Mouse (Mus musculus): ENCODE results near the gene Dnaaf3. TPM values are rescaled to one million over a fixed set of nuclear protein-coding genes. Genes with fewer than 3 reads are reported as not detected.

The Dnaaf3 gene
- polyA plus RNA-seq, 1 experiment = not detected

GRCm38 (mm10) chr7:4523205-4524130 lies 8.8 kb downstream of the Dnaaf3 start:
- WGBS = 92% methylated on average over 33 of the region's 33 CpGs
- Histone ChIP-seq H3K27ac (ENCODE audit: insufficient read depth, low read depth, low read length) (no peak overlapping the region), H3K4me3 (ENCODE audit: insufficient read depth, low read depth, low read length) (no peak overlapping the region), H3K4me1 (ENCODE audit: control insufficient read depth, insufficient read depth, low read length) (peaks cover 13% of the 10 kb centered on the region)
- TF ChIP-seq POLR2A (IDR thresholded peaks at IDR 0.05; ENCODE audit: insufficient read depth, low read depth, low read length) = no peak
- no peak for TF ChIP-seq CTCF (IDR thresholded peaks at IDR 0.05; ENCODE audit: insufficient read depth, low read depth, low read length)

GRCm38 (mm10) chr7:4522292-4522691 lies 10.0 kb downstream of the Dnaaf3 start:
- H3K4me1 ChIP-seq (ENCODE audit: control insufficient read depth, insufficient read depth, low read length) = peaks cover 13% of the 10 kb centered on the region
- no peak overlapping the region for H3K27ac ChIP-seq (ENCODE audit: insufficient read depth, low read depth, low read length)
- TF ChIP-seq POLR2A (IDR thresholded peaks at IDR 0.05; ENCODE audit: insufficient read depth, low read depth, low read length) = no peak
- no peak for TF ChIP-seq CTCF (IDR thresholded peaks at IDR 0.05; ENCODE audit: insufficient read depth, low read depth, low read length)
- WGBS = 83% methylated on average over 6 of the region's 6 CpGs
- no peak overlapping the region for H3K4me3 ChIP-seq (ENCODE audit: insufficient read depth, low read depth, low read length)

GRCm38 (mm10) chr7:4521231-4522003 lies 10.8 kb downstream of the Dnaaf3 start:
- WGBS = 44% methylated on average over 32 of the region's 32 CpGs
- Histone ChIP-seq H3K27ac (ENCODE audit: insufficient read depth, low read depth, low read length) (no peak overlapping the region), H3K4me1 (ENCODE audit: control insufficient read depth, insufficient read depth, low read length) (peaks cover 11% of the 10 kb centered on the region), H3K4me3 (ENCODE audit: insufficient read depth, low read depth, low read length) (0 out of 2 replicates have a peak overlapping the region, but pooled peaks have one; percentile 10)
- TF ChIP-seq CTCF (IDR thresholded peaks at IDR 0.05; ENCODE audit: insufficient read depth, low read depth, low read length) = no peak
- no peak for TF ChIP-seq POLR2A (IDR thresholded peaks at IDR 0.05; ENCODE audit: insufficient read depth, low read depth, low read length)

- Histone ChIP-seq H3K27ac (ENCODE audit: insufficient read depth, low read depth, low read length) (no peak overlapping the region), H3K4me1 (ENCODE audit: control insufficient read depth, insufficient read depth, low read length) (peaks cover 19% of the 10 kb centered on the region), H3K4me3 (ENCODE audit: insufficient read depth, low read depth, low read length) (no peak overlapping the region)
- no peak for TF ChIP-seq CTCF (IDR thresholded peaks at IDR 0.05; ENCODE audit: insufficient read depth, low read depth, low read length)
- no peak for TF ChIP-seq POLR2A (IDR thresholded peaks at IDR 0.05; ENCODE audit: insufficient read depth, low read depth, low read length)
- 74% methylated on average over 1 of the region's 1 CpGs for WGBS
Measured at GRCm38 (mm10) chr7:4518487-4518886, 13.8 kb downstream of the Dnaaf3 start.

- H3K4me1 ChIP-seq (ENCODE audit: control insufficient read depth, insufficient read depth, low read length) = peaks cover 17% of the 10 kb centered on the region
- WGBS = 39% methylated on average over 4 of the region's 4 CpGs
- TF ChIP-seq CTCF (IDR thresholded peaks at IDR 0.05; ENCODE audit: insufficient read depth, low read depth, low read length) = no peak
- TF ChIP-seq POLR2A (IDR thresholded peaks at IDR 0.05; ENCODE audit: insufficient read depth, low read depth, low read length) = no peak
- no peak within 1 kb of the TSS for H3K27ac ChIP-seq (ENCODE audit: insufficient read depth, low read depth, low read length)
- no peak within 1 kb of the TSS for H3K4me3 ChIP-seq (ENCODE audit: insufficient read depth, low read depth, low read length)
Measured at GRCm38 (mm10) chr7:4516332-4517050, 15.8 kb downstream of the Dnaaf3 start, which contains the start of gene Tnnt1. TSS of gene Tnnt1 (minus strand) at chr7:4516382.

GRCm38 (mm10) chr7:4515853-4516252 lies 16.4 kb downstream of the Dnaaf3 start:
- no peak overlapping the region for H3K4me3 ChIP-seq (ENCODE audit: insufficient read depth, low read depth, low read length)
- no peak overlapping the region for H3K27ac ChIP-seq (ENCODE audit: insufficient read depth, low read depth, low read length)
- TF ChIP-seq CTCF (IDR thresholded peaks at IDR 0.05; ENCODE audit: insufficient read depth, low read depth, low read length) = no peak
- no peak for TF ChIP-seq POLR2A (IDR thresholded peaks at IDR 0.05; ENCODE audit: insufficient read depth, low read depth, low read length)
- WGBS = 67% methylated on average over 6 of the region's 6 CpGs
- peaks cover 13% of the 10 kb centered on the region for H3K4me1 ChIP-seq (ENCODE audit: control insufficient read depth, insufficient read depth, low read length)

- WGBS = 61% methylated on average over 6 of the region's 6 CpGs
- H3K27ac ChIP-seq (ENCODE audit: insufficient read depth, low read depth, low read length) = no peak overlapping the region
- TF ChIP-seq CTCF (IDR thresholded peaks at IDR 0.05; ENCODE audit: insufficient read depth, low read depth, low read length) (no peak), POLR2A (IDR thresholded peaks at IDR 0.05; ENCODE audit: insufficient read depth, low read depth, low read length) (no peak)
- H3K4me3 ChIP-seq (ENCODE audit: insufficient read depth, low read depth, low read length) = no peak overlapping the region
- H3K4me1 ChIP-seq (ENCODE audit: control insufficient read depth, insufficient read depth, low read length) = peaks cover 11% of the 10 kb centered on the region
Measured at GRCm38 (mm10) chr7:4513829-4514712, 18.2 kb downstream of the Dnaaf3 start.

- peaks cover 11% of the 10 kb centered on the region for H3K4me1 ChIP-seq (ENCODE audit: control insufficient read depth, insufficient read depth, low read length)
- H3K4me3 ChIP-seq (ENCODE audit: insufficient read depth, low read depth, low read length) = no peak overlapping the region
- TF ChIP-seq CTCF (IDR thresholded peaks at IDR 0.05; ENCODE audit: insufficient read depth, low read depth, low read length) = peak; percentile 91
- TF ChIP-seq POLR2A (IDR thresholded peaks at IDR 0.05; ENCODE audit: insufficient read depth, low read depth, low read length) = no peak
- H3K27ac ChIP-seq (ENCODE audit: insufficient read depth, low read depth, low read length) = no peak overlapping the region
- WGBS = 32% methylated on average over 13 of the region's 13 CpGs
Measured at GRCm38 (mm10) chr7:4513236-4513635, 19.0 kb downstream of the Dnaaf3 start.

All from olfactory bulb, adult 2 months (tissue).